Mouse (Mus musculus): ENCODE data around the gene Ceacam9. TPM values are rescaled to one million over a fixed set of nuclear protein-coding genes. Genes with fewer than 3 reads are reported as not detected.
"Not testable (repeated sequence)": the region's sequence is repeated elsewhere in the genome, so short reads cannot be mapped to it uniquely, and the experiment has no call there.

Gene Ceacam9
- polyA plus RNA-seq, 1 experiment from 2014 or later = not detected

DNA sequence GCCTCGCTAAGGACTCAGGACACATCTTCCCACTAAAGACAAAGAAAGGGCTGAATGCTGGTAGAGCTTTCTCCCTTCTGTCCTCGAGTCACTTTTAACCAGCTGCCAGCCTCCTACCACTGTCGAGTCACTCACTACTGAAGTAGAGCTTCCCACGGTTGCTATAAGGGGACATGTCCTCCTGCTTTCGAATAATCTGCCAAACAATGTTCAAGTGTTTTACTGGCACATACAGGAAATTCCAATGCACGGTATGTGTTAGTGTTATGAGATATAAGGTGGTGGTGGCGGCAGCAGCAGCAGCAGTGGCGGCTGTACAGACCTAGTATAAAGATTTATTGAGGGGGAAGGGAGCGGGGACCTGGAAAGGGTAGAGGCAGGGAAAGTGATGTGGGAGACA, 15.3 kb upstream of the Ceacam9 start:
- ATAC-seq (ENCODE audit: insufficient number of reproducible peaks, insufficient read depth, low FRiP score, low read depth) = no peak

DNA sequence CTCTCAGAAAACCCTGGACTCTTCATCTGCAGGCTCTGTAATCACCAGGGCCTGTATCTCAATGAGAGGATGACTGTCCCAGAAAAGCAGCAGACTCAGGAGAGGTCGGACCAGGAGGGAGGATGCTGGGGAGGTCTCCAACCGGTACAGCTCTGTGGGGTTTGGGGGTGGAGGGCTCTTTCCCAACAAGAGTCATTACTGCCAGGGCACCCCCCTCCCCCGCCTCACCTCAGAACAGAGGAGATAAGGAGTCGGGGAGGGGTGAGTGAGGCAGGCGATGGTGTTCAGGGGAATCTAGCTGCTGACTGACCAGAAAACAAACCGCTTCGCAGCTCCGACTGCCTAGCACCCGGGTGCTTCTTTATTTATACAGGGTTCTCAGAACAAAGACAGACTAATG, 13.5 kb upstream of the Ceacam9 start:
- H3K27me3 ChIP-seq (ENCODE audit: control insufficient read depth, insufficient read depth, low read length) = no peaks in the 10 kb centered on the region
- H3K4me2 ChIP-seq (replicated peaks; ENCODE audit: low read depth, low read length) = no peak overlapping the region
- WGBS = 15% methylated on average over 9 of the region's 9 CpGs
- H3K4me3 ChIP-seq (ENCODE audit: low read depth, low read length) = no peak overlapping the region
- no peak overlapping the region for H3K27ac ChIP-seq (ENCODE audit: low read length)
- no peak overlapping the region for H3K9ac ChIP-seq (replicated peaks; ENCODE audit: low read depth, low read length)
- H3K9me3 ChIP-seq (ENCODE audit: control insufficient read depth, low read depth, low read length) = no peaks in the 10 kb centered on the region
- no peaks in the 10 kb centered on the region for H3K36me3 ChIP-seq (ENCODE audit: control insufficient read depth, insufficient read depth, low read length)
- no peak for ATAC-seq (ENCODE audit: insufficient number of reproducible peaks, insufficient read depth, low FRiP score, low read depth)
- no peaks in the 10 kb centered on the region for H3K4me1 ChIP-seq (ENCODE audit: control insufficient read depth, insufficient read depth, low read length)

More for the DNA sequence above, 15.3 kb upstream of the Ceacam9 start:
- no peak overlapping the region for H3K27ac ChIP-seq (ENCODE audit: low read length)
- no peak overlapping the region for H3K9ac ChIP-seq (replicated peaks; ENCODE audit: low read depth, low read length)
- H3K9me3 ChIP-seq (ENCODE audit: control insufficient read depth, low read depth, low read length) = no peaks in the 10 kb centered on the region
- WGBS = 27% methylated on average over 9 of the region's 9 CpGs
- H3K4me3 ChIP-seq (ENCODE audit: low read depth, low read length) = no peak overlapping the region
- H3K4me2 ChIP-seq (replicated peaks; ENCODE audit: low read depth, low read length) = no peak overlapping the region
- no peaks in the 10 kb centered on the region for H3K4me1 ChIP-seq (ENCODE audit: control insufficient read depth, insufficient read depth, low read length)
- no peaks in the 10 kb centered on the region for H3K36me3 ChIP-seq (ENCODE audit: control insufficient read depth, insufficient read depth, low read length)
- no peaks in the 10 kb centered on the region for H3K27me3 ChIP-seq (ENCODE audit: control insufficient read depth, insufficient read depth, low read length)

DNA sequence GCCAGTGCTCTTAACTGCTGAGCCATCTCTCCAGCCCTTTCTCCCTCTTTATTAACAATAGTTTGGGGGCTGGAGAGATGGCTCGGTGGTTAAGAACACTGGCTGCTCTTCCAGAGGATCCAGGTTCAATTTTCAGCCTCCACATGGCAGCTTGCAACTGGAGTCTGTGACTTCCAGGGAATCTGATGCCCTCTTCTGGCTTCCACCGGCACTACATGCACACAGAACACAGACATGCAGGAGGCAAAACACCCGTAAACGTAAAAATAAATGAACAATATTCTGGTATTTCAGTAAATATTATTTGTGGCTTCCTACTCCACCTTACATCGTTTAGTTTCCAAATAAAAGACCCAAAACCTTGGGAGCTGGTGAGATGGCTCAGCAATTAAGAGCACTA, 11.1 kb upstream of the Ceacam9 start:
- no peak overlapping the region for H3K4me3 ChIP-seq (ENCODE audit: low read depth, low read length)
- H3K9me3 ChIP-seq (ENCODE audit: control insufficient read depth, low read depth, low read length) = no peaks in the 10 kb centered on the region
- H3K4me1 ChIP-seq (ENCODE audit: control insufficient read depth, insufficient read depth, low read length) = no peaks in the 10 kb centered on the region
- no peak for ATAC-seq (ENCODE audit: insufficient number of reproducible peaks, insufficient read depth, low FRiP score, low read depth)
- no peak overlapping the region for H3K27ac ChIP-seq (ENCODE audit: low read length)
- H3K36me3 ChIP-seq (ENCODE audit: control insufficient read depth, insufficient read depth, low read length) = no peaks in the 10 kb centered on the region
- no peaks in the 10 kb centered on the region for H3K27me3 ChIP-seq (ENCODE audit: control insufficient read depth, insufficient read depth, low read length)
- 80% methylated on average over 5 of the region's 5 CpGs for WGBS
- no peak overlapping the region for H3K9ac ChIP-seq (replicated peaks; ENCODE audit: low read depth, low read length)
- no peak overlapping the region for H3K4me2 ChIP-seq (replicated peaks; ENCODE audit: low read depth, low read length)

DNA sequence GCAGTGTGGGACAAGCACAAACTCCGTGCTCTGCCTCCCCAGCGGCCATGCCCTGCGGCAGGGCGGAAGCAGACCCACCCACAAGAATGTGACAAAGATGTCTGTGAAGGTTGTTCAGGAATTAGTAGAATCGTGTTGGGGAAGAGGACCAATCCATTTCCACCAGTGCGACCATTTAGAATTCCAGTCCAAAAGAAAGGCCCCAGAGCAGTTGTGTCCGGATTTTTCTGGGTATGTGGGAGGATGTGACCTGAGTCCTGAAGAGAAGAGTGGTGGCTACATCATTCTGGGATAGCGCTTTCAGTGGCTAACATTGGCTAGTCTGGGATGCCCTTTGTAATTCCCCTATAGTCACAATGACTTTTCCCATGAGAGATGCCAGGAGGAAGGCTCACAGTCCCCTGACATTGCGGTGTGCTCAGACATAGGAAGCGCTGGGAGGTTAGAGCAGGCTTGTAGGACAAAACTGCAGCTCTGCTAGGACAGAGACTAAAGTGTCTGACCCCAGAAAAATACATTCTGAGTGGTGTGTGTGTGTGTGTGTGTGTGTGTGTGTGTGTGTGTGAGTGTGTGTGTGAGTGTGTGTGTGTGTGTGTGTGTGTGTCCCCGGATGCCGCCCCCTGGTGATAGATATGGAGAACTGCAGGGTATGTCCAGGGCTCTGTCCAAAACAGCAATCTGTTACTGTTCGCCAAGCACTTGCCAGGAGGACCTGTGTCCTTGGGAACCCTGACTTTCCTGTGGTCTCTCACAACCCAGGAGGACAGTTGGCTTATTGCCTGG, 8.9 kb upstream of the Ceacam9 start:
- Histone ChIP-seq H3K27me3 (ENCODE audit: control insufficient read depth, insufficient read depth, low read length) (no peaks in the 10 kb centered on the region), H3K4me3 (ENCODE audit: low read depth, low read length) (no peak overlapping the region), H3K27ac (ENCODE audit: low read length) (no peak overlapping the region), H3K4me2 (replicated peaks; ENCODE audit: low read depth, low read length) (no peak overlapping the region), H3K4me1 (ENCODE audit: control insufficient read depth, insufficient read depth, low read length) (no peaks in the 10 kb centered on the region), H3K9me3 (ENCODE audit: control insufficient read depth, low read depth, low read length) (no peaks in the 10 kb centered on the region), H3K9ac (replicated peaks; ENCODE audit: low read depth, low read length) (no peak overlapping the region), H3K36me3 (ENCODE audit: control insufficient read depth, insufficient read depth, low read length) (no peaks in the 10 kb centered on the region)
- 70% methylated on average over 13 of the region's 13 CpGs for WGBS
- no peak for ATAC-seq (ENCODE audit: insufficient number of reproducible peaks, insufficient read depth, low FRiP score, low read depth)

DNA sequence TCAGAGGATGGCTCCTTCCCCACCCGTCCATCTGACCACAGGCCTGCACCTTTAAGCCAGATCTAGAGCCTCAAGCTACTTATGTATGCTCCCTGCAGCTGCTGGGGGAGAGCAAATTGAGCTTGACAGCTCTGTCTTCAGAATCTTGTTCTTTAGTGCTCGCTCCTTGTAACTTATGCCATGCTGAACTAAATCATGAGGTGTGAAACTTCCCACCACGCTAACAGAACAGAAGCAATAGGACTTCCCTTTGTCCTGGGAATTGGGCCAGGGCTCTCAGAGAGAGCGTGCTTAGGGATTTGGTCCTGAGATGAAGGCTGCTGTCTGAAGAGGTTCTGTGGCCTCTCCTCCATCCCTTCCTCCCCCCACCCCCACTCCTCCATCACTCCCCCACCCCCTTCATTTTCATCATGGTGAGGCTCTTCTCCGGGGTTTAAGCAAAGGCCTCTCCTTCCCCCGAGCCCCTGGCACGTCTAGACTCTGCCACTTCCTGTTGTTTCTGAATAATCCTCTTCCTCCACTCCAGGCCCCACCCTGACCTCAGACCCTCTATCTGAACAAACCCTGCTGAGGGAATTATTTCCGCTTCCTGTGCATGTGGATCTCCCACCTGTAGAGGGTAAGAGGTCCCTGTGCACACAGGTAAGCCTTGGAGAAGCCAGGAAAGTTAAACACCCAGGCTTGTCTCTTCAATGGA, 5.1 kb upstream of the Ceacam9 start:
- H3K4me1 ChIP-seq (ENCODE audit: control insufficient read depth, insufficient read depth, low read length); H3K9ac ChIP-seq (replicated peaks; ENCODE audit: low read depth, low read length); H3K27me3 ChIP-seq (ENCODE audit: control insufficient read depth, insufficient read depth, low read length); H3K9me3 ChIP-seq (ENCODE audit: control insufficient read depth, low read depth, low read length); H3K36me3 ChIP-seq (ENCODE audit: control insufficient read depth, insufficient read depth, low read length); H3K4me3 ChIP-seq (ENCODE audit: low read depth, low read length); ATAC-seq (ENCODE audit: insufficient number of reproducible peaks, insufficient read depth, low FRiP score, low read depth); H3K27ac ChIP-seq (ENCODE audit: low read length); H3K4me2 ChIP-seq (replicated peaks; ENCODE audit: low read depth, low read length): not testable (repeated sequence)
- WGBS = 27% methylated on average over 7 of the region's 8 CpGs

DNA sequence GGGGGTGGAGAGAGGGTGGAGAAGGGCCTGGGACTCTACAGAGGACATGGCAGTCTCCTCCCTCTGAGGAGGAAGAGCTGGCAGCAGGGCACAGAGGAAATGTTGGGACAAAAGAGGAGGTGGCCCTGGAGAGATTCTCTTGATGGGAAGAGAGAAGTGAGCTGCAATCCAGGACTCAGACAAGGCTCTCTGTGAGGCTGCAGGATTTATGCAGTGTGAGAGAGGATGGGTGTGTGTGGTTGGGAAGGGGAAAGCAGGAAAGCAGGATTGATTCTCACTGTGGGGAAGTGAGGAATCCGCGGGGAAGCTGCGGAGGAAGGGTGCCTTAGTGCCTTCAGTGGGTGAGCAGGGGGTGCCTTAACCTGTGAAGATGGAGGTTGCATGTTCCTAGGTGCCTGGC, 761 bp downstream of the Ceacam9 start:
- H3K27me3 ChIP-seq (ENCODE audit: control insufficient read depth, insufficient read depth, low read length); H3K9ac ChIP-seq (replicated peaks; ENCODE audit: low read depth, low read length); H3K4me3 ChIP-seq (ENCODE audit: low read depth, low read length); H3K4me2 ChIP-seq (replicated peaks; ENCODE audit: low read depth, low read length); ATAC-seq (ENCODE audit: insufficient number of reproducible peaks, insufficient read depth, low FRiP score, low read depth); H3K4me1 ChIP-seq (ENCODE audit: control insufficient read depth, insufficient read depth, low read length); H3K9me3 ChIP-seq (ENCODE audit: control insufficient read depth, low read depth, low read length); H3K27ac ChIP-seq (ENCODE audit: low read length); H3K36me3 ChIP-seq (ENCODE audit: control insufficient read depth, insufficient read depth, low read length): not testable (repeated sequence)
- 50% methylated on average over 3 of the region's 3 CpGs for WGBS

DNA sequence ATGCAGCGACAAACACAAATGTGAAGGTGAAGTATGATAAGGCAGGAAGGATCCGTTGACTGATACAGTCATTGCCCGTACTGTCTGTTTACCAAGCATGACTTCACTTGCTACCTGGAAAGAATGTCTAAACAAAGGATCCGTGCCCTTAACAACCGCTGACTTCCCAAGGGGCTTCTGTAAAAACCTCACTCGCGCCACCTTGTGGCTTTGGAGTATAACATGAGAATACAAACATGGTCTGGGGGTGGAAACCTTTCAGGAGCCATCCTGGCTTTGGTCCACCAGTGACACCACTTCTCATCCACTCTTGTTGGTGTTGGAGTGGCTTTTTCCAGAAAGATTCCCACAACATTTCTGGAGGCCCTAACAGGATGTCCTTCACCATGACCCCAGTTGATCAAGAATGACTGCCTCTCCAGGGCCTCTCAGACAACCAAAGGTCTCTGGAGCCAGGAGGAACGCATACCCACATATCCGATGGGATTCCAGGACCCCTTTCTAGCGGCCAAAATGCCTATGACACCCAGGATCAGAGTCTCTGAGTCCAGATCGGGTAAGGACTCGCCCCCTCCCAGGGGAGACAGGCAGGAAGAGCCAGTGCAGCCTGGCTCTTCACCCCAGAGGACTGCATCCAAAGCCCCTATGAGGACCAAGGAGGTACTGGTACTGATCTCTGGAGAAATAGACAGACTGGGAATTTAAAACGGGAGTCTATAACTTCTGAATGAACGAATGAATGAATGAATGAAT, 7.0 kb downstream of the Ceacam9 start:
- H3K4me3 ChIP-seq (ENCODE audit: low read depth, low read length) = no peak overlapping the region
- ATAC-seq (ENCODE audit: insufficient number of reproducible peaks, insufficient read depth, low FRiP score, low read depth) = no peak
- peaks cover 8% of the 10 kb centered on the region; the same call in 1 of the 2 replicates for H3K4me1 ChIP-seq (ENCODE audit: control insufficient read depth, insufficient read depth, low read length)
- no peak overlapping the region for H3K9ac ChIP-seq (replicated peaks; ENCODE audit: low read depth, low read length)
- H3K36me3 ChIP-seq (ENCODE audit: control insufficient read depth, insufficient read depth, low read length) = no peaks in the 10 kb centered on the region
- H3K27ac ChIP-seq (ENCODE audit: low read length) = no peak overlapping the region; the same call in 1 of the 2 replicates
- no peaks in the 10 kb centered on the region for H3K9me3 ChIP-seq (ENCODE audit: control insufficient read depth, low read depth, low read length)
- peak overlapping the region; percentile 16; the same call in 1 of the 2 replicates for H3K4me2 ChIP-seq (replicated peaks; ENCODE audit: low read depth, low read length)
- no peaks in the 10 kb centered on the region for H3K27me3 ChIP-seq (ENCODE audit: control insufficient read depth, insufficient read depth, low read length)
- WGBS = 23% methylated on average over 14 of the region's 14 CpGs

DNA sequence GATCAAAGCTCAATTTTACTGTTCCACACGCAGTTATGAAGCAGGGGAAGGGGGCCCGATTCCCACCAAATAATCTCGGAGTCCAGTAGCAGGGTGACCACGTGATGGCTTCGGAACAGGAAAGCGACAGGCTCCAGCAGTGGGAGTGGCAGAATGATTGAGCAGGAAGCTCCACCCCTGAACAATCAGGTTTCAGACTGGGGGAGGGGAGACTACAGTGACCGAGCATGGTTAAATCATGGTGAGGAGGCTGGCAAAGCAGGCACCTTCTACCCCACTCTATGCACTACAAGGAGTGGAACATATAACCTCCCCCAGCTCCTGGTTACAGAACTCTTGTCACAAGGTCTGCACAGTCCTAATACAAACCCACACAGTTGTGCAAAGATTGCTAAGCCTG, 7.8 kb downstream of the Ceacam9 start:
- not testable (repeated sequence) for H3K4me3 ChIP-seq (ENCODE audit: low read depth, low read length); H3K4me1 ChIP-seq (ENCODE audit: control insufficient read depth, insufficient read depth, low read length); H3K9me3 ChIP-seq (ENCODE audit: control insufficient read depth, low read depth, low read length); H3K36me3 ChIP-seq (ENCODE audit: control insufficient read depth, insufficient read depth, low read length); H3K9ac ChIP-seq (replicated peaks; ENCODE audit: low read depth, low read length); H3K27ac ChIP-seq (ENCODE audit: low read length); H3K27me3 ChIP-seq (ENCODE audit: control insufficient read depth, insufficient read depth, low read length)
- 3% methylated on average over 7 of the region's 7 CpGs for WGBS
- peak overlapping the region; percentile 16; the same call in 1 of the 2 replicates for H3K4me2 ChIP-seq (replicated peaks; ENCODE audit: low read depth, low read length)
- ATAC-seq (ENCODE audit: insufficient number of reproducible peaks, insufficient read depth, low FRiP score, low read depth) = peak; percentile 62; the same call in 1 of the 2 replicates

Measured in stomach, embryonic 14.5 days (tissue).